ENCODE assay signal across 16 mouse cellular contexts in genomic region chr13:58337456-58337855, GRCm38 (mm10). TPM values are rescaled to one million over a fixed set of nuclear protein-coding genes. Genes with fewer than 3 reads are reported as not detected.
"Had no signal": no experiment of that assay in that cellular context is flagged by ENCODE, and none has a peak within 500 bp of the region (broad histone marks: within the 10 kb centered on the region; RNA-seq: fewer than 3 reads in every experiment).

No protein-coding gene starts in this region.

- ATAC-seq: intestine, postnatal 0 days had no signal

- H3K4me3 ChIP-seq: layer of hippocampus, adult 2 months; left cerebral cortex, adult 2 months; liver, embryonic 15.5 days; lung, embryonic 15.5 days; stomach, embryonic 15.5 days had no signal

- H3K4me2 ChIP-seq: liver, embryonic 15.5 days; lung, embryonic 15.5 days; midbrain, embryonic 11.5 days; stomach, embryonic 15.5 days had no signal

- H3K4me1 ChIP-seq: liver, embryonic 15.5 days; lung, embryonic 15.5 days; stomach, embryonic 15.5 days had no signal

- H3K36me3 ChIP-seq: liver, embryonic 15.5 days; lung, embryonic 15.5 days; stomach, embryonic 15.5 days had no signal

- DNase-seq: layer of hippocampus, postnatal 36 days; lung, adult 18-20 months; lung, postnatal 10 days; lung, postnatal 4 days; midbrain, embryonic 14.5 days; right cerebral cortex, postnatal 4 days; thymus, adult 18-20 months; thymus, postnatal 36 days had no signal

- H3K27ac ChIP-seq: layer of hippocampus, adult 2 months; left cerebral cortex, adult 2 months; liver, embryonic 15.5 days; lung, embryonic 15.5 days; stomach, embryonic 15.5 days had no signal

- H3K9ac ChIP-seq: liver, embryonic 15.5 days; lung, embryonic 15.5 days; stomach, embryonic 15.5 days had no signal

- H3K27me3 ChIP-seq: liver, embryonic 15.5 days; lung, embryonic 15.5 days; stomach, embryonic 15.5 days had no signal

- H3K9me3 ChIP-seq: liver, embryonic 15.5 days; lung, embryonic 15.5 days; stomach, embryonic 15.5 days had no signal

RNA-seq across cellular contexts. Expression of gene Kif27, which starts 21.5 kb away (rescaled TPM):
- polyA plus RNA-seq: liver, adult 2 months had no signal
